Comparison of ENCODE assay signal across 8 mouse cellular contexts in genomic region chr10:75921026-75921725, GRCm38 (mm10). TPM values are rescaled to one million over a fixed set of nuclear protein-coding genes. Genes with fewer than 3 reads are reported as not detected.
DNase-seq lines count a peak whose midpoint lies in the region; ATAC-seq lines count a peak whose summit lies in the region.

Gene Smarcb1, minus strand, starts transcription at chr10:75921617.

- H3K27ac ChIP-seq in hindbrain, embryonic 13.5 days: peak within 1 kb of the TSS; percentile 99

- H3K36me3 ChIP-seq in hindbrain, embryonic 13.5 days: peaks cover 31% of the 10 kb centered on the region

- ATAC-seq in hindbrain, embryonic 13.5 days (ENCODE audit: low FRiP score): peak; percentile 89

- peak within 1 kb of the TSS; percentile 81 for H3K4me2 ChIP-seq in hindbrain, embryonic 13.5 days

- H3K27me3 ChIP-seq in hindbrain, embryonic 13.5 days: no peaks in the 10 kb centered on the region

- peak within 1 kb of the TSS; percentile 98 for H3K9ac ChIP-seq in hindbrain, embryonic 13.5 days

- H3K9me3 ChIP-seq in hindbrain, embryonic 13.5 days: no peaks in the 10 kb centered on the region

- DNase-seq in NIH3T3 (ENCODE audit: low read depth): peak; percentile 99
- DNase-seq in cerebellum, postnatal 14 days: peak; percentile 97 to 98
- DNase-seq in frontal cortex, postnatal 14 days (ENCODE audit: low spot score in 2 of 2): peak; percentile 89 to 94
- peak; percentile 92 to 93 for DNase-seq in layer of hippocampus, postnatal 36 days
- peak; percentile 97 for DNase-seq in lung, postnatal 36 days
- peak; percentile 97 for DNase-seq in retina, postnatal 1 day
- DNase-seq in urinary bladder, adult 18-20 months (ENCODE audit: low spot score in 2 of 2): peak; percentile 92

- H3K4me1 ChIP-seq in hindbrain, embryonic 13.5 days (replicated peaks): peaks cover 61% of the 10 kb centered on the region

- peak within 1 kb of the TSS; percentile 93 for H3K4me3 ChIP-seq in hindbrain, embryonic 13.5 days

- under 1% methylated on average over 75 of the region's 76 CpGs for WGBS in hindbrain, embryonic 13.5 days

RNA-seq across cellular contexts. Expression of gene Smarcb1, which starts in this region (rescaled TPM):
- 302 and 313 TPM in 2 replicates for polyA plus RNA-seq in hindbrain, embryonic 13.5 days (2015; fragmentation: Nextera tagmentation; extraction: Ambion mirVana)
- 10 to 100 TPM; 81.4 to 86.0 TPM for total RNA-seq in layer of hippocampus, postnatal 36 days (2021)

Comparison
In these comparisons a context has a peak if more than half of its experiments do, and no peak if none do; other contexts are left out.
1. Peak in every context shown above with its lines: DNase-seq, ATAC-seq, H3K4me3 ChIP-seq and H3K27ac ChIP-seq.